Mouse (Mus musculus) cerebellum, adult 11-12 months (tissue): ENCODE data around the gene Txnrd2.

Experiments used
- DNase-seq: peaks from one replicate; pipeline ENCODE4 v3.0.0; 2022

Txnrd2 gene

DNA sequence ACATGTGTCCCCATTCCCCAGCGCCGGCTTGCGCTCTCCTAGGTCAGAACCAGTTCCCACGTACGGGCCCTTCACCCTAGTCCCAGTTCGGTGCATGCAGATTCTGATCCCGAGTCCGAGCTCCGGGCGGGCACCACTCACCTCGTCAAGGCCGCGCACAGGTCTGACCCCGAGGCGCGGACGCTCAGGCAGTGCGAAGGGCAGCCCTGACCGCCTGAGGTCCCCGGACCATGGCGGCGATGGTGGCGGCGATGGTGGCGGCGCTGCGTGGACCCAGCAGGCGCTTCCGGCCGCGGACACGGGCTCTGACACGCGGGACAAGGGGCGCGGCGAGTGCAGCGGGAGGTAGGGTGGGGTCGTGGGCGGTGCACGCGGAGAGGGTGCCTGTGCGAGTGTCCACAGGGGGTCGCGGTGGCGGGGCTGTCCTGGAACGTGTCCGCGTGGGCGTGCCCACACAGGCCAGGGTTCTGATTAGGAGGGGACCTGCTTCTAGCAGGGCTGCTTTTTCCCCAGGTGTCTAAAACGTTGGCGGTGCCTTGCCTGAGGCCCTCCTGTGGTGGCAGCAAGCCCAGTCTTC is at the start of gene Txnrd2:
Gene Txnrd2 (plus strand): TSS at position 170 of the 577 bp plus-strand sequence.
- DNase-seq: peak; percentile 87

DNA sequence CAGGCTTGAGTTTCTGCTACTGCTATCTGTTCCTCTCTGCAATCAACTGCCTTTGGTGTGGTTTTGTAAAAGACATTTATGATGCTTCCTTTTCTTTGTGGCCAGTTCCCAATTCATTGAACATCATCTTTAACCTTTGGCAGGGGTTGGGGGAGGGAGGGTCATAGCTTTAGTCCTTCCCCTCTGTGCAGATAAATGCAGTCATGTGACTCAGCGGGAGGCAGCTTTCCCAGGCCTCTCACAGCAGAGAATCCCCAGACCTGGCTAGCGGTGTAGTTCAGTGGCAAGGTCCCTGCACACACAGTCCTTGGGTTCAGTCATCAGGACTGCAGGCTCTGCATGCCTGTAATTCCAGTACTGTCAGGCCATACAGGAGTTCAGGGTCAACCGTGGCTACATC is 49.0 kb upstream of the Txnrd2 start:
- no peak for DNase-seq

GRCm38 (mm10) chr16:18378489-18378888 is 47.7 kb upstream of the Txnrd2 start:
- no peak for DNase-seq

- peak; percentile 17 for DNase-seq
Measured at GRCm38 (mm10) chr16:18379338-18380001, 46.7 kb upstream of the Txnrd2 start.

DNA sequence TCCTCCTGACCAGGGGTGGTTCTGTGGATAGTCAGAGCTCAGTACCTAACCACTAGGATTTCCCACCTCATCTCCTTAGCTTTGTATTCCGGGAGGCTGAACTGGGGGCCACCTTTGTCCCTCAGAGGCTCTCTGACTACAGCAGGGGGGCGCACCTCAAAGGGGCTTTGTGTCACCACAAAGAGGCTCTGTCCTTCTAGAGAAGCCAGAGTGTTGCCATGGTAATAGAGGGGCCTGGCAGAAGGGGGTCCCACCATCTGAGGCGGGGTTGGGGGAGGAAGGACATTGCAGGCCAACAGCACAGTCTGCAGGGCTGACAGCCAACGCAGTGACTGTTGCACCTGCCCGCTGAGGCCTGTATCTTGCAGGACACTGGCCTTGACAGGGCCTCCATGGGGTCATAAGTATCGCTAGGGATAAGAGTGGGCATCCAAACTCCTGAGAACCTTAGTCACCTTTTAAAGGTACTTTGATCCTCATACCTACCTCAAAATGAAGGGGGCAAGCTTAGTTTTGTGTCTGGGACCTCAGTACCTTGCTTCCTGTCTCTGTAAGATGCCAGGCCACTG is 45.6 kb upstream of the Txnrd2 start:
- DNase-seq: peak; percentile 25

- no peak for DNase-seq
Measured at GRCm38 (mm10) chr16:18381621-18382258, 44.4 kb upstream of the Txnrd2 start.

DNA sequence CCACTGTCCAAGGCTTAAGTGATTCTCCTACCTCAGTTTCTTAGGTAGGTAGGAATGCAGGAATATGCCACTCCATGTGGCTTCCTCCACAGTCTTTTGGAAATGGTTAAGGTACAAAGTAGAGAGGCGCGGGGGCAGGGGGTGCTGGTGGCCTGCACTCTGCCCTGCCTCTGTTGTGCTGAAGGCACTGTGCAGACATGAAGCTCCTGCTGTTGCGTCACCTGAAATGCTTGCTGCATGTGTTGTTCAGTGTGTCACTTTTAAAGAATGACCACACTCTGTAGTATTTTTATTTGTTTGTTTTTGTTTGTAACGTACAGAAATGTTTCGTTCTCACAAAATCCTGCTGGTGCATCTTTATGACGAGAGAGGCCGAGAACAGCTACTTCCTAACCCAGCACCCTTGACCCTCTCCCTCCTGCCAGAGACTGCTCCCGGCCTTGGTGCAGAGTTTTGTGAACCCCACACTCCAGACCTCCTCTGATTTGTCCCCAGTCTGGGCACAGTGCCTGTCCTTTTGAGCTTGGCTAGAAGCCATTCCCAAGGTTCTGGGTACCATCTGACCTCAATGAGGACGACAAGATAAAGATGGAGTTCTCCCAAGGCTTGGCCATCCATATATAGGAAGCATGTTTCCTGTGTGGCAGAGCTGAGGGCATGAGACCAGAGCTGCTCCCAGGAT is 43.0 kb upstream of the Txnrd2 start:
- peak; percentile 78 for DNase-seq

- DNase-seq: no peak
Measured at GRCm38 (mm10) chr16:18383756-18384155, 42.4 kb upstream of the Txnrd2 start.

GRCm38 (mm10) chr16:18384211-18384610 is 42.0 kb upstream of the Txnrd2 start:
- peak; percentile 34 for DNase-seq

DNA sequence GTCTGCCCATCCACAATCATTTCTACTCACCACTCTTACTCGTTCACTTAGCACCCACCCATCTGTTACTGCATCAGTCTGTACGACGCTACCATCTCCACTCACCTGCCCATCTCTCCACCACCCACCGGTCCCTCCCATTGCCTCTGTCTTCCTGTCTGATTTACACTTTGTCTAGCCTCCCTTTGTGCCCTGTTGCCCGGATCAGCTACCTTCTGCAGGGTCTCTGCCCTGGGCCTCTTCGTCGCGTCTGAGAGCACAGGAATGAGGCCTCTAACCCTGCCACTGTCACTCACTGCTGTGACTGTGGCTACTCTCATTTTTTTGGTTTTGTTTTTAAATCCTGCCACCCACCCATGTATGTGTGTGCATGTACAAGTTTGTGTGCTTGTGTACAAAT is 41.5 kb upstream of the Txnrd2 start:
- DNase-seq: peak; percentile 12

DNA sequence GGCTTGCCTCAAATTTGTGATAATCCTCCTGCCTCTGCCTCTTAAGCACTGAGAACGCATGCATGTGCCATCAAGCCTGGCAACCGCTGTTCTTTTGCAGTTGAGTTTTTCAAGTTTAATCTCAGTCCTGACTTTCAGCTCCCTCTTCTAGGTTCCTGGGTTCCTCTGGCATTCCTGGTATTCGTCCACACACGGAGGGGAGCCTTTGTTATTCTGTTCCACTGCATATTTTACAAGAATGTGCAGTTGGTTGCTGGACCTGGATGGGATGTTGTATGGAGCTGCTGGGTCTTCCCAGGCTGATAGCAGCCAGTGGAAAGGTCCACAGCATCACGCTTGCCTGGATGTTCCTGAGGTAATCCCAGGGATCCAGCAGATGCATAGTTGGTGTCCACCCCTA is 40.8 kb upstream of the Txnrd2 start:
- no peak for DNase-seq

- peak; percentile 47 for DNase-seq
Measured at GRCm38 (mm10) chr16:18386451-18386850, 39.7 kb upstream of the Txnrd2 start.

DNA sequence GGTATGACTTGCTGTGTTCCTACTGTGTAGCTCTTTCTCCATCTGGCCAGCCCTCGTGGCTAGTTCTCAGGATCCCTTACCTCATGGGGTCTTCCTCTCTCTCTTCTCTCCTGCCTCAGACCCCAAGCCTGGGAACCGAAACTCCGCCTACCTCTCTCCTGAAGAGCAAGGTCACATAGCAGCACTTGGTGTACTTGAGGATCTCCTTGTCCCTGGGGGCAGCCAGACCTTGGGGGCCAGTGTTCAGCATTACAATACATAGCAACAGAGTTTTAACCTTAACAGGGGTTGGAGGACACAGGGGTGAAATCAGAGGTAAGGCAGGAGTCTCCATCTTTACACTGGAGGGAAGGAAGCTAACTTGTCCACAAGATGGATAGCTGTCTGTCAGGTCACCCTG is 39.2 kb upstream of the Txnrd2 start:
- peak; percentile 26 for DNase-seq

DNA sequence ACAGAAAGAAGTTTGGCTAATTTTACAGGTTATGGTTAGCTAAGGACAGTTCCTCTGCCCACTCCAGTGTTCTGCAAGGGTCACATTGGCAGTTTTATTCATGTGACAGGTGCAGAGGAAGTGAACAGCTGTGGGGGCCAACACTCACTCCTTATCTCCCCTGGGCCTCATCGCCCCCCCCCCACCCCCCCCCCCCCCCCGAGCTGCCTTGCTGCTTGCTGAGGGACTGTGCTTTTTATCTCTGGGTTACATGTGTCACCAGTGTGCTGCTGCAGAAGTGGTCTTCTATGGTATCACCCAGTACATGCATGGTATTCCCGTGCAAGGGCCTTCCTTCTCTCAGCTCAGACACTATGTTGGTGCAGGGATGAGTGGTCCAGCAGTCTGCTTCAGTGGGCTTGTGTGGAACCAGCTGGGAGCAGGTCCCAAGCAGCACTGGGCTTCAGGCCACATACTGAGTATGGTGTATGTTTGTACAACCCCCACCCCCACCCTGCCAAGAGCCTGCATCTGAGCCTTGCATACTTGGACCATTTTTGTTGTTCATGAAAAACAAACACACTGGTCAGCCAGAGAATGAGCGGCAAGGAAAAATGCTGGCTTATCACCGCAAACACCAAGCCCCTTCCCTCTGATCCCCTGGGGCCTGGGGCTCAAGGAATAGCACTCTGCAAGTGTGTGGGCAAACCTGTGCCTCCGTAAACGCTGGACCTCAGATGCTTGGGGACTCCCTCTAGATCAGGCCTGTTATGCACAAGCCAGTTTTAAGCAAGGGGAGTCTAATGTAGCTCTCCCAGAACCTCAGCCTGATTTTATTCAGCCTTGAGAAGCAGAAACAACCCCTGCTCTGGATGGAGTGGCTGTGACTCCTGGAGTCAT is 38.2 kb upstream of the Txnrd2 start:
- DNase-seq: no peak

- DNase-seq: peak; percentile 44
Measured at GRCm38 (mm10) chr16:18388583-18389435, 37.4 kb upstream of the Txnrd2 start.

DNA sequence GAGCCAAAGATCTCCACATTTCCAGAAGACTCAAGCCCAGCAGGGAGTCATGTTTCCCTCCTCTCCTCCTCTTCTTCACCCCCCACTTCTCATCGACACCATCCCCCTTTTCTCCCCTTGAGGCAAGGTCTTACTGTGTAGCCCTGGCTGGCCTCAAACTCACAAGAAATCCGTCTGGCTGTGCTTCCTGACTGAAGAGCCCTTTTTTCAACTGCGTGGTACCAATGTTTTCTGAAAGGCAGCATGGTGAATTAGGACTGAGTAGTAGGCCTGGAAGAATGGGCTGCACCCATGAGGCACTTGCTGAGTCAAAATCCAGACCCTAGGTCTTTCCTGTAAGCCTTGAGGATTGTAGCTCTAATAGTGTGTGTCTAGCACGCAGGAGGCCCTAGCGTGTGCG is 35.8 kb upstream of the Txnrd2 start:
- no peak for DNase-seq

DNA sequence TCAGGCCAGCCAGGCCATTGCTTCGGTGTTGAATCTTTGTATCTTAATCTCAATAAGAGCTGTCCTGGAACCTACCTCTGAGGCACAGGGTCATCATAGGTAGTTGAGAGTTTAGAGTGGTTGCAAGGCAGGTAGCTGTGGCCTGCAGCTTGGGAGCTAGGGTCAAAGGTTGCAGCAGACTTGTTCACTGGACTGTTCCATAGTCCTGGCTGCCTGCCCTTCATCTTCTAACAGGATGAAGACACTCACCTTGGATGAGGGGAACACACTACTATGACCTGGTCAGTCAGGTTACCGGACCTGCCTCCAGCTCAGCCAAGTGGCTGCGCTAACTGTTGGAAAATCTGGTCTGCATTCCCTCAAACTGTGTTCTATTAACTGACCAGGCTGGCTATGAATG is 35.1 kb upstream of the Txnrd2 start:
- no peak for DNase-seq

DNA sequence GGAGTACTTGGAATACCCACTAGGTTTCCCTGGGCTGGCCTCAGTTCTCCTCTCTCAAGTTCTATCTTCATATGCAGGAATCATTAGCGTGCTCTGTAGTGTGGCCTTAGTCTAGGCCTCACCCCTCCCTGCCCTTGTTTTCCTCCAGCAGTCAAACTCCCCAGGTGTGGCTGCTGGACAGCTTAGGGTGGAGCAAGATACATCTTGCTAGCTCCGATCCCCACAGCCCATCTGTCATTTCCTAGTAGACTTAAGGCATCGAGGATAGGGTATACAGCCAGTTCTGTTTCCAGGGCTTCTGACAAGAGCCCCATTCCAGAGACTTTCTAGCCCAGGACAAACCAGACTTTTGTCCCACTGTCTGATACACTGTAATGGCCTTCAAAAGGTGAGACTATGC is 34.5 kb upstream of the Txnrd2 start:
- peak; percentile 34 for DNase-seq

GRCm38 (mm10) chr16:18392469-18393426 is 33.4 kb upstream of the Txnrd2 start:
- peak; percentile 87 for DNase-seq

DNA sequence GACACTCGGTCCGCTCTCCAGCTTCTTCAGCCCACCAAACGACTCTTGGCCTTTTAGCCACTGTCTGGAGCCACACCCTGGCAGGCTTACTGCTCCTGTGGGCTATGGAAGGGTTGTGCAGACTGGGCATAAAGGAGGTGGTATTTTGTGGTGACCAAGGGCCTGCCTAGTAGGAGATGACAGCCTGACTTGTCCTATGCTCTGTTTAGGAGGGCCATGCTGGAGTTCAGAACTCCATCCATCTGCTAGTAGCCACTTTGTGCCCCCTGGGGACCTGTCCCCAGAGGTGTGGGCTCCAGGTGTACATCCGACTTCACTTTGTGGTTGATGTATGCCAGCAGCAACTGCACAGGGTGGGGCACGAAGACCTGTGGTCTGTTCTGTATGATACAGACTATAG is 32.6 kb upstream of the Txnrd2 start:
- peak; percentile 49 for DNase-seq
